Mouse (Mus musculus) spleen, adult 2 months (tissue): Measurements from ENCODE around the gene Pdcd1lg2.

Experiments used
- CTCF ChIP-seq: fragments of 200-500 bp; IDR thresholded peaks from 2 replicates; pipeline ENCODE4 v1.5.1; 2011; ENCODE audit warnings: mild to moderate bottlenecking, inconsistent platforms; ENCODE audit not compliant: insufficient read depth, insufficient read length, insufficient replicate concordance; ENCODE audit errors: extremely low read depth
- POLR2A ChIP-seq: fragments of 200-500 bp; IDR thresholded peaks from 2 replicates; pipeline ENCODE4 v1.6.1; 2011; ENCODE audit warnings: low read depth, low read length, inconsistent platforms

- TF ChIP-seq CTCF (no peak), POLR2A (no peak)
These were observed 14.4 kb upstream of the Pdcd1lg2 start for GRCm38 (mm10) chr19:29396353-29396752.
